Mouse (Mus musculus) stomach, postnatal 0 days (tissue): Measurements from ENCODE around the gene Pkp1.

Experiments used
- CTCF ChIP-seq: IDR thresholded peaks from 2 replicates; pipeline ENCODE4 v1.5.1; 2016; ENCODE audit warnings: antibody characterized with exemption, low read depth, mild to moderate bottlenecking, moderate library complexity
- EP300 ChIP-seq: optimal IDR thresholded peaks from 2 replicates; pipeline ENCODE3; 2016; ENCODE audit warnings: antibody characterized with exemption

DNA sequence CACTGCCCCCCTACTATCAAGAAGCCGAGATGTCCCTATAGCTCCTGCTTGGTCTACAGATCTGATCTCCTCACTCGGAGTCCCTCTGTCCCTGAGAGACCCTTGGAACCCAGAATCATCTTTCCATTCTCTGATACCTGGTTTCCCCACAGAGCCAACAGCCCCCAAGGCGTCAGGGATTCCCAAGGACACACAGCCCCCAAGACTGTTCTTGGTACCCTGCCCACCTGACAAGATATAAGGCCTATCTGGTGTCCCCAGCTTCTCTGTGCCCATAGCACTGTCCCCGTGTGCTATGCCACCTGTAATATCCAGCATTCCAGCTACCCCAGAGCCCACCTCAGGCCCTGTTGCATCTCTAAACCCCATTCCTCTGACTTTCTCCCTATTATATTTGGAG lies 48.7 kb upstream of the Pkp1 start:
- no peak for TF ChIP-seq EP300
- TF ChIP-seq CTCF: no peak
